Mouse (Mus musculus) kidney, postnatal 0 days (tissue): ENCODE data around the gene Gm26620. TPM values are rescaled to one million over a fixed set of nuclear protein-coding genes. Genes with fewer than 3 reads are reported as not detected.

ENCODE experiments used
- ATAC-seq: fragments of 200-750 bp; cut with Nextera tagmentation; replicated peaks from 2 replicates; pipeline ENCODE4 v1.8.0; 2017; ENCODE audit warnings: low read depth, moderate number of reproducible peaks, moderate TSS enrichment, moderate library complexity; ENCODE audit not compliant: low FRiP score
- DNase-seq: peaks from one replicate; pipeline ENCODE4 v3.0.0-alpha.2; 2016; ENCODE audit warnings: low spot score
- H3K27ac ChIP-seq: fragments of 300-500 bp; sonication (generic); 2 replicates; pipeline ENCODE4 v1.5.1; 2014; ENCODE audit warnings: mild to moderate bottlenecking
- H3K27me3 ChIP-seq: fragments of 300-500 bp; sonication (generic); 2 replicates; pipeline ENCODE4 v1.6.1; 2014; ENCODE audit warnings: low read length, mixed read lengths; ENCODE audit not compliant: insufficient read depth
- H3K36me3 ChIP-seq: fragments of 300-500 bp; sonication (generic); 2 replicates; pipeline ENCODE4 v1.6.1; 2014; ENCODE audit warnings: low read length, mixed read lengths; ENCODE audit not compliant: insufficient read depth
- H3K4me1 ChIP-seq: fragments of 300-500 bp; sonication (generic); replicated peaks from 2 replicates; pipeline ENCODE4 v1.6.1; 2014; ENCODE audit warnings: antibody characterized with exemption, low read length, mixed read lengths; ENCODE audit not compliant: insufficient read depth
- H3K4me2 ChIP-seq: fragments of 300-500 bp; sonication (generic); 2 replicates; pipeline ENCODE4 v1.6.1; 2014; ENCODE audit warnings: mild to moderate bottlenecking, low read length, moderate library complexity, mixed read lengths
- H3K4me3 ChIP-seq: fragments of 300-500 bp; sonication (generic); replicated peaks from 2 replicates; pipeline ENCODE4 v1.5.1; 2014; ENCODE audit warnings: low read depth, low read length
- H3K9ac ChIP-seq: fragments of 300-500 bp; sonication (generic); 2 replicates; pipeline ENCODE4 v1.6.1; 2014; ENCODE audit warnings: low read depth, low read length
- H3K9me3 ChIP-seq: fragments of 300-500 bp; sonication (generic); replicated peaks from 2 replicates; pipeline ENCODE4 v1.6.1; 2016; ENCODE audit warnings: low read length, inconsistent platforms, mixed read lengths
- CTCF ChIP-seq: IDR thresholded peaks from 2 replicates; pipeline ENCODE4 v1.5.1; 2016; ENCODE audit warnings: antibody characterized with exemption, low read depth, mild to moderate bottlenecking, moderate library complexity
- WGBS: fragments of 180-500 bp; shearing (Covaris S2); extraction: QIAGEN DNeasy Blood & Tissue Kit; methylation state at CpG from one replicate; pipeline ENCODE4 v1.1.7; 2014; 5-methylcytosine and 5-hydroxymethylcytosine counted together
- polyA plus RNA-seq: library from polyadenylated mRNA; unstranded; fragments of >200 nt; fragmentation: Nextera tagmentation; extraction: Ambion mirVana; gene quantifications from 2 replicates; pipeline ENCODE4 v1.2.1, GENCODE M21; 2015

Gene Gm26620
- polyA plus RNA-seq, 1 experiment from 2014 or later = 2.1 TPM

GRCm38 (mm10) chr1:170853604-170854003 is 31.3 kb upstream of the Gm26620 start:
- no peak overlapping the region for H3K9ac ChIP-seq
- H3K9me3 ChIP-seq = no peaks in the 10 kb centered on the region
- no peak overlapping the region for H3K27ac ChIP-seq
- WGBS = 94% methylated on average over 3 of the region's 3 CpGs
- H3K4me1 ChIP-seq = no peaks in the 10 kb centered on the region
- no peaks in the 10 kb centered on the region for H3K27me3 ChIP-seq
- DNase-seq (no peak), ATAC-seq (no peak)
- no peak overlapping the region for H3K4me3 ChIP-seq
- no peak for TF ChIP-seq CTCF
- no peaks in the 10 kb centered on the region for H3K36me3 ChIP-seq
- H3K4me2 ChIP-seq = no peak overlapping the region

GRCm38 (mm10) chr1:170855056-170855760 is 29.7 kb upstream of the Gm26620 start:
- Histone ChIP-seq H3K9ac (no peak overlapping the region), H3K27me3 (no peaks in the 10 kb centered on the region), H3K4me1 (no peaks in the 10 kb centered on the region), H3K9me3 (no peaks in the 10 kb centered on the region), H3K4me3 (no peak overlapping the region), H3K4me2 (no peak overlapping the region), H3K27ac (no peak overlapping the region), H3K36me3 (no peaks in the 10 kb centered on the region)
- DNase-seq = no peak
- TF ChIP-seq CTCF = no peak
- no peak for ATAC-seq
- 85% methylated on average over 13 of the region's 13 CpGs for WGBS

GRCm38 (mm10) chr1:170857369-170857768 is 27.5 kb upstream of the Gm26620 start:
- 81% methylated on average over 2 of the region's 2 CpGs for WGBS

GRCm38 (mm10) chr1:170858872-170859271 is 26.0 kb upstream of the Gm26620 start:
- H3K36me3 ChIP-seq = no peaks in the 10 kb centered on the region
- no peak overlapping the region for H3K4me3 ChIP-seq
- H3K9ac ChIP-seq = no peak overlapping the region
- TF ChIP-seq CTCF = no peak
- no peak for ATAC-seq
- WGBS = 90% methylated on average over 2 of the region's 2 CpGs
- H3K9me3 ChIP-seq = no peaks in the 10 kb centered on the region
- no peak for DNase-seq
- H3K4me2 ChIP-seq = no peak overlapping the region
- H3K27ac ChIP-seq = no peak overlapping the region
- no peaks in the 10 kb centered on the region for H3K4me1 ChIP-seq
- no peaks in the 10 kb centered on the region for H3K27me3 ChIP-seq

More at GRCm38 (mm10) chr1:170857369-170857768, 27.5 kb upstream of the Gm26620 start:
- no peaks in the 10 kb centered on the region for H3K4me1 ChIP-seq
- no peak for TF ChIP-seq CTCF
- H3K36me3 ChIP-seq = no peaks in the 10 kb centered on the region
- H3K9me3 ChIP-seq = no peaks in the 10 kb centered on the region
- ATAC-seq (no peak), DNase-seq (no peak)
- no peak overlapping the region for H3K9ac ChIP-seq
- no peak overlapping the region for H3K4me3 ChIP-seq
- no peak overlapping the region for H3K27ac ChIP-seq
- H3K27me3 ChIP-seq = no peaks in the 10 kb centered on the region
- H3K4me2 ChIP-seq = no peak overlapping the region

GRCm38 (mm10) chr1:170861671-170862434 is 23.0 kb upstream of the Gm26620 start:
- no peaks in the 10 kb centered on the region for H3K36me3 ChIP-seq
- H3K4me2 ChIP-seq = no peak overlapping the region
- no peak overlapping the region for H3K4me3 ChIP-seq
- H3K4me1 ChIP-seq = no peaks in the 10 kb centered on the region; the same call in 1 of the 2 replicates
- ATAC-seq (no peak), DNase-seq (no peak)
- no peaks in the 10 kb centered on the region for H3K9me3 ChIP-seq
- 63% methylated on average over 13 of the region's 13 CpGs for whole genome bisulfite sequencing
- H3K27me3 ChIP-seq = no peaks in the 10 kb centered on the region
- no peak overlapping the region for H3K9ac ChIP-seq
- TF ChIP-seq CTCF = no peak
- H3K27ac ChIP-seq = no peak overlapping the region

GRCm38 (mm10) chr1:170862435-170862717 is 22.5 kb upstream of the Gm26620 start:
- Histone ChIP-seq H3K9ac (no peak overlapping the region), H3K4me1 (no peaks in the 10 kb centered on the region; the same call in 1 of the 2 replicates), H3K9me3 (no peaks in the 10 kb centered on the region), H3K27ac (no peak overlapping the region), H3K27me3 (no peaks in the 10 kb centered on the region), H3K36me3 (no peaks in the 10 kb centered on the region), H3K4me2 (no peak overlapping the region), H3K4me3 (no peak overlapping the region)
- 46% methylated on average over 3 of the region's 3 CpGs for WGBS
- ATAC-seq = no peak
- DNase-seq = no peak
- TF ChIP-seq CTCF = no peak
